Mouse (Mus musculus) mammary gland, adult 2 months (tissue): Measurements from ENCODE around the gene Dhrs3. TPM values are rescaled to one million over a fixed set of nuclear protein-coding genes. Genes with fewer than 3 reads are reported as not detected.

Experiments
- polyA plus RNA-seq: library from polyadenylated mRNA; depleted of rRNA; stranded (reverse); fragments of >200 nt; gene quantifications from 2 replicates; pipeline ENCODE4 v1.2.3, GENCODE M21; 2012; ENCODE audit warnings: low replicate concordance; rRNA removed

The Dhrs3 gene
- 152 and 198 TPM in 2 replicates for polyA plus RNA-seq

GRCm38 (mm10) chr4:144892133-144892936 is at the start of gene Dhrs3:
Gene Dhrs3, plus strand, starts transcription at chr4:144892827.

Other genes with a start within 250 kb of the Dhrs3 start
- 1.1 TPM in 1 of 2 replicates, not detected in the other for gene Gm436, start 206.5 kb upstream of the Dhrs3 start, polyA plus RNA-seq
- 2.2 TPM in 1 of 2 replicates, not detected in the other for gene Gm13178, start 171.4 kb upstream of the Dhrs3 start, polyA plus RNA-seq
- 0.07 TPM in 1 of 2 replicates, not detected in the other for gene Gm438, start 106.2 kb upstream of the Dhrs3 start, polyA plus RNA-seq